Mouse (Mus musculus) heart, embryonic 13.5 days (tissue): ENCODE results near the gene Ehd3. TPM values are rescaled to one million over a fixed set of nuclear protein-coding genes. Genes with fewer than 3 reads are reported as not detected.
A peak's percentile ranks its signal among the peaks of the same experiment; 100 is the strongest.

Source experiments
- ATAC-seq: fragments of 200-750 bp; cut with Nextera tagmentation; 2 replicates; pipeline ENCODE4 v1.8.0; 2017; ENCODE audit warnings: moderate TSS enrichment; ENCODE audit not compliant: insufficient number of reproducible peaks, low FRiP score, low TSS enrichment; ENCODE audit errors: extremely low read depth
- H3K27ac ChIP-seq: fragments of 300-500 bp; sonication (generic); replicated peaks from 2 replicates; pipeline ENCODE4 v1.5.1; 2015; ENCODE audit warnings: moderate library complexity, mild to moderate bottlenecking, inconsistent platforms
- H3K27me3 ChIP-seq: fragments of 300-500 bp; sonication (generic); replicated peaks from 2 replicates; pipeline ENCODE4 v1.6.1; 2015; ENCODE audit warnings: mild to moderate bottlenecking, inconsistent platforms
- H3K36me3 ChIP-seq: fragments of 300-500 bp; sonication (generic); 2 replicates; pipeline ENCODE4 v1.6.1; 2015; ENCODE audit warnings: mild to moderate bottlenecking, inconsistent platforms
- H3K4me1 ChIP-seq: fragments of 300-500 bp; sonication (generic); 2 replicates; pipeline ENCODE4 v1.6.1; 2015; ENCODE audit warnings: inconsistent platforms
- H3K4me2 ChIP-seq: fragments of 300-500 bp; sonication (generic); 2 replicates; pipeline ENCODE4 v1.6.1; 2015; ENCODE audit warnings: inconsistent platforms, mild to moderate bottlenecking, moderate library complexity
- H3K4me3 ChIP-seq: fragments of 300-500 bp; sonication (generic); 2 replicates; pipeline ENCODE4 v1.5.1; 2015; ENCODE audit warnings: moderate library complexity, mild to moderate bottlenecking, inconsistent platforms
- H3K9ac ChIP-seq: fragments of 300-500 bp; sonication (generic); 2 replicates; pipeline ENCODE4 v1.6.1; 2015; ENCODE audit warnings: inconsistent platforms, mild to moderate bottlenecking, moderate library complexity
- H3K9me3 ChIP-seq: fragments of 300-500 bp; sonication (generic); 2 replicates; pipeline ENCODE4 v1.6.1; 2016; ENCODE audit warnings: inconsistent platforms
- WGBS: fragments of 180-500 bp; shearing (Covaris S2); methylation state at CpG from one replicate; pipeline ENCODE4 v1.1.7; 2015; ENCODE audit warnings: mixed read lengths; 5-methylcytosine and 5-hydroxymethylcytosine counted together
- polyA plus RNA-seq: library from polyadenylated mRNA; unstranded; fragments of >200 nt; fragmentation: Nextera tagmentation; extraction: Ambion mirVana; gene quantifications from 2 replicates; pipeline ENCODE4 v1.2.1, GENCODE M21; 2015

Gene Ehd3
- polyA plus RNA-seq, 1 experiment from 2014 or later: 2.9 TPM

DNA sequence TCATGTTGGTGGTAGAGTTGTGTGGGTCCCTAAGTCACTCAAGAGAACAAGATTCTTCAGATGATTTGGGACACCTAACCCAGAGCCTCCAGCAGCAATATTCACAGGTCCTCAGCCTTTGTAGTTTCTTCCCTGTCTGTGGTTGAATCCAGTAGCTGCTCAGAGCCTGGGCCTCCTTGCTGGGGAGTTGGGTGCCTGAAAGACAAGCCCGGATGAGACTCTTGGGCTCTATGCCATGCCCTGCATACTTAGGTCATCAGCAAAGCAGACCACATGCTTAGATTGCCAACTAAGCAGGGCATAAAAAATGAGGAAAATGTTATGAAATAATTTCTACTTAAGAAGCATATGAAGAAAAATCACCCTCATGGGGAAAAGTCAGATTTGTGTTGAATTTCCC is 6.9 kb downstream of the Ehd3 start:
- ATAC-seq: no peak
- WGBS: 77% methylated on average over 1 of the region's 1 CpGs
- H3K9ac ChIP-seq: no peak overlapping the region
- H3K4me2 ChIP-seq: no peak overlapping the region
- H3K27me3 ChIP-seq: no peaks in the 10 kb centered on the region
- H3K4me1 ChIP-seq: peaks cover 5% of the 10 kb centered on the region; the same call in 1 of the 2 replicates
- H3K27ac ChIP-seq: no peak overlapping the region
- no peak overlapping the region for H3K4me3 ChIP-seq
- H3K36me3 ChIP-seq: no peaks in the 10 kb centered on the region
- no peaks in the 10 kb centered on the region for H3K9me3 ChIP-seq

DNA sequence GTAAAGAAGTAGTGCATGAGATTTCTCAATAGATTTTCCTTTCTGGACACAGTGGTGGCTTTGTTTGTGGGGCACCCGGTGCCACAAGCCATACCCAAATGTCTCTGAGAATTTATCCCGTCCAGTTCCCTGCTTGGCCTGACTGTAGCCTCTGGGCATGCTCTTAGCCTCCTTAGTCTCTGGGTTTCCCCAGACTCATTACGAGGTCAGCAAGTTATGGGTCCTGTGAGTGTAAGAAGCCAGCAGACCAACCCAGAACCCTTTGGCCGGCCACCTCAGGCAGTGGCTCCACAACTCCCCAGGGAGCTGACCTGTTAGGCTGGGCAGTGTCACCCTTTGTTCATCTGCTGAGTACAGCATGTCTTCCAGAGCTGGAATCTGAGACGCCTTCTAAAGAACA is 7.6 kb downstream of the Ehd3 start:
- Histone ChIP-seq H3K4me3 (no peak overlapping the region), H3K9me3 (no peaks in the 10 kb centered on the region), H3K36me3 (no peaks in the 10 kb centered on the region), H3K4me2 (no peak overlapping the region), H3K9ac (no peak overlapping the region), H3K27me3 (no peaks in the 10 kb centered on the region), H3K4me1 (peaks cover 5% of the 10 kb centered on the region; the same call in 1 of the 2 replicates), H3K27ac (no peak overlapping the region)
- 73% methylated on average over 5 of the region's 5 CpGs for WGBS
- ATAC-seq: no peak

DNA sequence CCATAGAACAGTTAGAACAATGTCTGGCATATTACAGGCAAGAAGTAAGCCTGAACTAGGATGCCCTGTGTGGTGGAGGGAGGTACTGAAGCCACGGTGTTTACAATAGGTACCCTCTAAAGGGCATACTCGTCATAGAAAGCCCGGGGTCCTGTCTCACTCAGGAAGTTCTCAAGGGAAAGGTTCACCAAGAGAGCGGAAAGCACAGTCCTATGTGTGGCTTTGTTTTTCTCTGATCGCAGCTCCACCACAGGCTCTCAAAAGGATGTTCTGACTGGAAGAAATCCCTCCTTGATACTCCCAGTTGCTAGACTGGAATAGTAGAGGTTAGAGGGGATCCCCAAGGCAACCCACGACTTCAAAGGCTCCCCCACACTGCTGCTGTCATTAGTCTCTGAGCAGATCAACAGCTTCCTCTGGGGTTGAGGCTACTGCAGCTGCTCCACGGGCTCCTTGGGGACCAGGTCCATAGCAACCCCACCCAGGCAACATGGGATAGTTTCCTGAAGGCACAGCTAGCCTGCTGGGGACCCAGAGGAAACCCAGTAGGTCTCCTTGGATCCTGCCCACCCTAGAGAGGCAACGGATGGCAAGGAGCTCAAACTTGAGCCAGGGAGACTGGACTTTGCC is 9.2 kb downstream of the Ehd3 start:
- Histone ChIP-seq H3K27me3 (no peaks in the 10 kb centered on the region), H3K4me3 (no peak overlapping the region), H3K36me3 (no peaks in the 10 kb centered on the region), H3K9ac (no peak overlapping the region), H3K9me3 (no peaks in the 10 kb centered on the region), H3K27ac (no peak overlapping the region), H3K4me2 (no peak overlapping the region), H3K4me1 (peaks cover 2% of the 10 kb centered on the region; the same call in 1 of the 2 replicates)
- WGBS: 70% methylated on average over 8 of the region's 8 CpGs
- ATAC-seq: no peak

DNA sequence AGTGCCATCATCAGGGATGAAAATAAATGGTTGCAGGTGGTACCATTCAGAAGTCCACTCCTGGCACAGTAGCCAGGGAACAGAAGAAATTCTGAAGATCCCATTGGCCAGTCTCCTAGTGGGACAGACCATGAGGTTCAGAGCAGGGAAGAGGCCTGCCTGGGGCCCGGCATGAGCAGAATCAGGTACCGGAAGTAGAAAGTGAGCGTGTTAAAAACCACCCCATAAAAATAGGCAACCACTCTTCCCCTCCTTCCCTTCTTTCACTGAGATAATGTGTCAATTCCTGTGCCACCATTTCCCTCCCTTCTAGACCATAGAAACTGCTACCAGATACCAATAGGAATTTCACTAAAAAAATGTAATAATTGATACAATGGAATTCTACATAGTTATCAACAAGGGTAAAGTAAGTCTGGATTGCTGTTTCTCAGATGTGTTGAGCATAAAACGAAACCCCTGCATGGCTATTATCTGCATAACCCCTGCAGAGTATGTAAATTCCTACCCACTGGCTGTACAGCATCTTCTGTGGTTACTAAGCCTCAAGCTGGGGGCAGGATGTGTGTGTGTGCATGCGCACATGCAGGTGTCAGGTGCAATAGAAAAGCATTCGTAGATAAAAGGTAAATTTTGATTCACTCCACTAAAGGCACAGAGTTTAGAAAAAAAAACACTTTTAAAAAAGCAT is 10.7 kb downstream of the Ehd3 start:
- ATAC-seq: no peak

DNA sequence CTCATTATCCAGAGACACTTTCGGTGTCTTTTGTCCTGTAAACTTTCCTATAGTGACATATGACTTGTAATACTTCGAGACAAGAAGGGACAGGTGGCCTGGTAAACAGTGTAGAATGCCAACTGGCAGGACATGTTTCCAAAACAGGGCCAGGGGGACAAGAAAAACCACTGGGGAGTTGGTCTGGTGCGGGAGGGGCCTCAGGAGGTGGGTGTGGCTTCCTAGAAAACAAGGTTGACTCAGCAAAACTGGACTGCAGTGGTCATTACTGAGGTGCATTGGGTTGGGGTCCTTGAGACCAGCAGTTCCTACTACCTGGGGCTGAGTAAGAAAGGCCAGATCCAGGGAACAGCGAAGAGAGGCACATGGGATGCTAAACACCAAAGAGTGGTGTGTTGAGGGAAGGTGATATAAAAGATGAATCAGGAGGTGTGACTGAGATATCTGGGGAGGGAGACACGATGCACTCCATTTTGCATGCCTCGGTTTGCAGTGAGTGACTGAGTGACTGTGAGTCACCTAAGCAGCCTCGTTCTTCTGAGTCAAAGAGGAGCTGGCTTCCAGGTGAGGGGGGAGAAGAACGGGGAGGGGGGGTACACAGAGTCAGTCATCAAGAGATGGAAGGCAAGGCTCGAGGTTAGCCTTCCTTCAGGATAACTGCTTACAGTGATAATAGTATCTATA is 13.9 kb downstream of the Ehd3 start:
- ATAC-seq: peak; percentile 33; the same call in 1 of the 2 replicates
- Histone ChIP-seq H3K9ac (no peak overlapping the region), H3K4me3 (no peak overlapping the region), H3K27me3 (no peaks in the 10 kb centered on the region), H3K36me3 (no peaks in the 10 kb centered on the region), H3K9me3 (no peaks in the 10 kb centered on the region), H3K27ac (no peak overlapping the region), H3K4me1 (peaks cover 16% of the 10 kb centered on the region), H3K4me2 (peak overlapping the region; percentile 16; the same call in 1 of the 2 replicates)
- WGBS: 60% methylated on average over 9 of the region's 9 CpGs

More for the DNA sequence above, 10.7 kb downstream of the Ehd3 start:
- Histone ChIP-seq H3K9ac (no peak overlapping the region), H3K27me3 (no peaks in the 10 kb centered on the region), H3K4me2 (no peak overlapping the region), H3K4me3 (no peak overlapping the region), H3K36me3 (no peaks in the 10 kb centered on the region), H3K4me1 (0 out of 2 replicates have a peak, but pooled peaks cover 4% of the 10 kb centered on the region), H3K9me3 (no peaks in the 10 kb centered on the region), H3K27ac (no peak overlapping the region)
- 83% methylated on average over 6 of the region's 6 CpGs for WGBS

- no peak overlapping the region for H3K27ac ChIP-seq
- 62% methylated on average over 4 of the region's 4 CpGs for WGBS
- no peak overlapping the region for H3K4me3 ChIP-seq
- no peak for ATAC-seq
- H3K9ac ChIP-seq: no peak overlapping the region
- peak overlapping the region; percentile 16; the same call in 1 of the 2 replicates for H3K4me2 ChIP-seq
- H3K27me3 ChIP-seq: no peaks in the 10 kb centered on the region
- H3K36me3 ChIP-seq: no peaks in the 10 kb centered on the region
- H3K4me1 ChIP-seq: peaks cover 22% of the 10 kb centered on the region
- no peaks in the 10 kb centered on the region for H3K9me3 ChIP-seq
Observed at GRCm38 (mm10) chr17:73818936-73819335, 15.0 kb downstream of the Ehd3 start.

GRCm38 (mm10) chr17:73820726-73821125 is 16.8 kb downstream of the Ehd3 start:
- H3K4me2 ChIP-seq: no peak overlapping the region
- no peak overlapping the region for H3K4me3 ChIP-seq
- no peaks in the 10 kb centered on the region for H3K27me3 ChIP-seq
- H3K4me1 ChIP-seq: peaks cover 31% of the 10 kb centered on the region
- H3K9ac ChIP-seq: no peak overlapping the region
- ATAC-seq: no peak
- WGBS: 40% methylated on average over 4 of the region's 4 CpGs
- no peaks in the 10 kb centered on the region for H3K9me3 ChIP-seq
- H3K27ac ChIP-seq: no peak overlapping the region
- H3K36me3 ChIP-seq: no peaks in the 10 kb centered on the region

DNA sequence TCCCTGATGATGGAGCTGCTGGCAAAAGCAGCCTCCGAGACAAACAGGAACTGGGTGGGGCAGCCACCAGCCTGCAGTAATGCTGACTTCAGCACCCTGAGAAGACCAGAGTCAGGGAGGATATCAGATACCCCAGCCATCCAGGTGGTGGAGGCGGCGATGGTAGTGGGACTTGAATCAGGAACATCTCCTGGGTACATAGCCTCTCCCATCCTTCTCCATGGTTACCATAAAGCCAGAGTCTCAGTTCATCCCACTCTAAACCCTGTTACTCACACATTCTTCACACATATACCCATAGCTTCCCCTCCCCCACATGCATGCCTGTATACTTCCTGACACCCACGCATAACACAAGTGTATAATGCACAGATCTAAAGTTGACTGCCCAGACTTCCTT is 18.3 kb downstream of the Ehd3 start:
- no peak overlapping the region for H3K27ac ChIP-seq
- no peak for ATAC-seq
- no peak overlapping the region for H3K9ac ChIP-seq
- no peak overlapping the region for H3K4me2 ChIP-seq
- 73% methylated on average over 4 of the region's 4 CpGs for WGBS
- peaks cover 31% of the 10 kb centered on the region for H3K4me1 ChIP-seq
- H3K36me3 ChIP-seq: no peaks in the 10 kb centered on the region
- no peak overlapping the region for H3K4me3 ChIP-seq
- H3K9me3 ChIP-seq: no peaks in the 10 kb centered on the region
- no peaks in the 10 kb centered on the region for H3K27me3 ChIP-seq

DNA sequence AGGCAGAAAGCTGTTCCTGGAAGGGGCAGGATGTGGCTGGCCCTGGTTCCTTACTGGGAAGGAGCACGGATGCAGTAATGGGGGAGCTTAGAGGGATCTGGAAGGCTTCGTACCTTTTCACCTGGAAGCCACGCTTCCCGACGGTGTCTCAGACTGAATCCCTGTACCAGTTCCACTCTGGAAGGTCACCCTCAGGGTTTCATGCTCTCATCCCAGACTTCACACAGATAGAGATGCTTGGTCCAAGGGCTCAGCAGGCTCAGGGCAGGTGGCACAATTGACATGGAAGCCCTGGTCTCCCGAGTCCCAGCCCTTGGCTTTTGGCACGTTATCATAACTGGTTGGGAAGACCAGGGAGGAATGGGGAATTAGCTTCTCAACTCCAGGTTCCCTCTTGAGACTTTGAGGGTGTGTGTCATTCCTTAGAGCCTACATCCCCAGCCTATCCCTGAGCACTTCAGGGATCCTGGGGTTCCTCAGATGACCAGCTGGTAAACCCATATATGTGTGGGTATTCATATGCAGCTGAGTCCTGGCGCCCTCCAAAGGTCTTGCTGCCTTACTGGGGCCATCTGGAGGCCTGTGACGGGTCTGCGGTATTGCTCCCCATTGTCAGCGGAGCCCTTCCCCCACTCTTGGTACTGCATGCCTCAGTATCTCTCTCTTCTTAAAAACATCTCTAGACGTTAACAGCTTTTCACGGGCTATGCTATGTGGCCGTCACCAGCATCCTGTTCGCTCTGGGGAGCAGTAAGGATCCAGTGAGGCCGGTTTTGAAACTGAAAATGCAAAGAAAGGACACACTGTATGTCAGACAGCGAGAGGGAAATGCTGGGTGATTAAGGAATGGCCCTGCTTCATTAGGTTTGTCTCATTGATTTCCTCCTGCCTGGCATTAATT is 19.4 kb downstream of the Ehd3 start:
- ATAC-seq: no peak

GRCm38 (mm10) chr17:73824022-73824340 is 20.0 kb downstream of the Ehd3 start:
- H3K9me3 ChIP-seq: no peaks in the 10 kb centered on the region
- H3K27ac ChIP-seq: no peak overlapping the region
- H3K4me2 ChIP-seq: no peak overlapping the region
- no peaks in the 10 kb centered on the region for H3K36me3 ChIP-seq
- peaks cover 31% of the 10 kb centered on the region for H3K4me1 ChIP-seq
- 40% methylated on average over 6 of the region's 6 CpGs for WGBS
- H3K27me3 ChIP-seq: no peaks in the 10 kb centered on the region
- no peak for ATAC-seq
- no peak overlapping the region for H3K4me3 ChIP-seq
- H3K9ac ChIP-seq: no peak overlapping the region

More for the DNA sequence above, 19.4 kb downstream of the Ehd3 start:
- Histone ChIP-seq H3K4me3 (no peak overlapping the region), H3K4me2 (no peak overlapping the region), H3K27ac (no peak overlapping the region), H3K9me3 (no peaks in the 10 kb centered on the region), H3K27me3 (no peaks in the 10 kb centered on the region), H3K9ac (no peak overlapping the region), H3K4me1 (peaks cover 31% of the 10 kb centered on the region), H3K36me3 (no peaks in the 10 kb centered on the region)
- whole genome bisulfite sequencing: 72% methylated on average over 17 of the region's 17 CpGs

- Histone ChIP-seq H3K4me3 (no peak overlapping the region), H3K9ac (no peak overlapping the region), H3K4me1 (peaks cover 24% of the 10 kb centered on the region), H3K4me2 (no peak overlapping the region), H3K27me3 (no peaks in the 10 kb centered on the region), H3K36me3 (no peaks in the 10 kb centered on the region), H3K27ac (no peak overlapping the region), H3K9me3 (no peaks in the 10 kb centered on the region)
- WGBS: 81% methylated on average over 6 of the region's 6 CpGs
- no peak for ATAC-seq
Observed at GRCm38 (mm10) chr17:73826106-73826505, 22.2 kb downstream of the Ehd3 start.
